Mouse (Mus musculus) brain, embryonic 14.5 days (tissue): ENCODE measurements around the gene Satb2.

ENCODE experiments used
- CTCF ChIP-seq: fragments of 200-500 bp; IDR thresholded peaks from 2 replicates; pipeline ENCODE4 v1.5.1; 2012; ENCODE audit warnings: inconsistent platforms, mild to moderate bottlenecking, moderate library complexity, borderline replicate concordance; ENCODE audit not compliant: insufficient read depth, insufficient read length; ENCODE audit errors: extremely low read depth
- POLR2A ChIP-seq: fragments of 200-500 bp; IDR thresholded peaks from 2 replicates; pipeline ENCODE4 v1.6.1; 2012; ENCODE audit warnings: mild to moderate bottlenecking, inconsistent platforms, borderline replicate concordance; ENCODE audit not compliant: poor library complexity, insufficient read depth, insufficient read length, severe bottlenecking; ENCODE audit errors: extremely low read depth

- no peak for TF ChIP-seq CTCF
- TF ChIP-seq POLR2A: no peak
Measured at GRCm38 (mm10) chr1:56897492-56898180, 80.8 kb downstream of the Satb2 start.
